Mouse (Mus musculus) urinary bladder, postnatal 36 days (tissue): Measurements from ENCODE around the gene Hhat.

Source experiments
- DNase-seq, 2 experiments: peaks; one replicate each; pipeline ENCODE4 v3.0.0; 2022; ENCODE audit warnings: low spot score in 2 of 2, mixed read lengths in 1 of 2

Gene Hhat

GRCm38 (mm10) chr1:192497505-192497904, 273.5 kb downstream of the Hhat start:
- DNase-seq: no peak

GRCm38 (mm10) chr1:192489908-192490825, 280.9 kb downstream of the Hhat start:
- no peak for DNase-seq

- no peak for DNase-seq
Measured at GRCm38 (mm10) chr1:192487571-192487970, 283.5 kb downstream of the Hhat start.

GRCm38 (mm10) chr1:192485030-192485429, 286.0 kb downstream of the Hhat start:
- DNase-seq: no peak

GRCm38 (mm10) chr1:192481446-192481845, 289.6 kb downstream of the Hhat start:
- DNase-seq: no peak

- DNase-seq: no peak
Measured at GRCm38 (mm10) chr1:192480072-192480784, 290.8 kb downstream of the Hhat start.

- no peak for DNase-seq
Measured at GRCm38 (mm10) chr1:192478176-192478575, 292.8 kb downstream of the Hhat start.

GRCm38 (mm10) chr1:192477556-192477955, 293.5 kb downstream of the Hhat start:
- DNase-seq: no peak

GRCm38 (mm10) chr1:192476704-192477103, 294.3 kb downstream of the Hhat start:
- DNase-seq: no peak

- DNase-seq: no peak
Measured at GRCm38 (mm10) chr1:192473134-192473533, 297.9 kb downstream of the Hhat start.

- DNase-seq: no peak
Measured at GRCm38 (mm10) chr1:192472366-192472765, 298.7 kb downstream of the Hhat start.

- no peak for DNase-seq
Measured at GRCm38 (mm10) chr1:192463732-192464131, 307.3 kb downstream of the Hhat start.

GRCm38 (mm10) chr1:192457526-192458206, 313.4 kb downstream of the Hhat start:
- no peak for DNase-seq

- no peak for DNase-seq
Measured at GRCm38 (mm10) chr1:192457037-192457436, 314.0 kb downstream of the Hhat start.

- no peak for DNase-seq
Measured at GRCm38 (mm10) chr1:192454981-192455380, 316.0 kb downstream of the Hhat start.

- no peak for DNase-seq
Measured at GRCm38 (mm10) chr1:192454501-192454900, 316.5 kb downstream of the Hhat start.

GRCm38 (mm10) chr1:192451722-192452121, 319.3 kb downstream of the Hhat start:
- DNase-seq: no peak

- no peak for DNase-seq
Measured at GRCm38 (mm10) chr1:192450425-192450824, 320.6 kb downstream of the Hhat start.

GRCm38 (mm10) chr1:192449572-192450351, 321.3 kb downstream of the Hhat start:
- no peak for DNase-seq

GRCm38 (mm10) chr1:192448512-192448911, 322.5 kb downstream of the Hhat start:
- DNase-seq: no peak

- no peak for DNase-seq
Measured at GRCm38 (mm10) chr1:192447666-192448065, 323.4 kb downstream of the Hhat start.
